Mouse (Mus musculus): ENCODE results near the gene Gm17324. TPM values are rescaled to one million over a fixed set of nuclear protein-coding genes. Genes with fewer than 3 reads are reported as not detected.

The Gm17324 gene
- polyA plus RNA-seq, 1 experiment, result 0.09 TPM

DNA sequence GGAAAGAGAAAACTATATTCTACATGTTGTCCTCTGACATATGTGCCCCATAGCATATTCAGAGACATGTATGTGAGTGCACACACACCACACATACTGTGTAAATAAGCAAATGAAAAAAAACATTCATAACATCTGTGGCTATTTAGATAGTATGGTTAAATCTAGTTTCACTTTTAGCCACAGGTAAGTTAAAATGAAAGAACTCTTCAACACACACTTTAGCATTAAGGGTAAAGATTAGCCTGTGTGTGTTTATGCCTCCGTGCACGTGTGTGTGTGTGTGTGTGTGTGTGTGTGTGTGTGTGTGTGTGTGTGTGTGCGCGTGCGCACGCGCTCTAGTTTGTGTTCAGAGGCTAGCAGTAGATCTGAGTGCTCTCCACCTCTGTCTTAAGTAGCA lies 47.0 kb downstream of the Gm17324 start:
- no peak for TF ChIP-seq GATA1 (IDR thresholded peaks at IDR 0.05; ENCODE audit: low read length)

DNA sequence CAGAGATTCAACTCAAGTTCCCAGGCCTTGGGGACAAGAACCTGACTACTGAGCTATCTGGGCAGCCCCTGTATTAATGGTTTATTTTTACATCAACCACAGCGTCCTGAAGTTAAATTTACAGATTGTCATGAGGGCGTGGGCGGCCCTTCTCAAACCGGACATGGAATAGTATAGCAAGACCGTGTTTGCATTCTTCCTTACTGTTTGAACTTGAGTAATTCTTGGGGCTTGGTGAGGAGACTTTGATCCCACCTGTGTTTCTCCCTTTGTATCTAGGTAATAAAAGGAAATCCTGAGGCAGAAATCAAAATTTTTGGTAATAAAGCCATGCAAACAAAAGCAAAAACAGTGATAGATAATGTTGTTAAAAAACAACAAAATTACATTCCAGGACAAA lies 48.0 kb downstream of the Gm17324 start:
- TF ChIP-seq GATA1 (IDR thresholded peaks at IDR 0.05; ENCODE audit: low read length), result no peak

Other genes starting within 250 kb of the Gm17324 start
- not detected in 2 replicates for gene Gsta1, start 218.1 kb downstream of the Gm17324 start, polyA plus RNA-seq (2012)
- not detected in 2 replicates for gene Gm3776, start 191.7 kb downstream of the Gm17324 start, polyA plus RNA-seq (2012)
- not detected in 2 replicates for gene Gm10639, start 158.9 kb downstream of the Gm17324 start, polyA plus RNA-seq (2012)
- gene Omt2a, start 134.0 kb downstream of the Gm17324 start, polyA plus RNA-seq (2012), result not detected in 2 replicates
- not detected in 2 replicates for gene Omt2b, start 121.2 kb downstream of the Gm17324 start, polyA plus RNA-seq (2012)
- not detected in 2 replicates for gene Gsta2, start 93.0 kb downstream of the Gm17324 start, polyA plus RNA-seq (2012)
- not detected in 2 replicates for gene Dppa5a, start 80.6 kb downstream of the Gm17324 start, polyA plus RNA-seq (2012)
- not detected in 2 replicates for gene Ooep, start 70.1 kb downstream of the Gm17324 start, polyA plus RNA-seq (2012)
- not detected in 2 replicates for gene Ddx43, start 53.0 kb downstream of the Gm17324 start, polyA plus RNA-seq (2012)
- not detected in 2 replicates for gene Cgas, start 5.5 kb downstream of the Gm17324 start, polyA plus RNA-seq (2012)
- gene Mto1, start 578 bp downstream of the Gm17324 start, polyA plus RNA-seq (2012), result 16.2 and 20.7 TPM in 2 replicates
- gene Eef1a1, start 40.4 kb upstream of the Gm17324 start, polyA plus RNA-seq (2012), result 294 and 530 TPM in 2 replicates
- gene Slc17a5, start 139.3 kb upstream of the Gm17324 start, polyA plus RNA-seq (2012), result 1.8 and 2.0 TPM in 2 replicates
- 0.06 and 0.11 TPM in 2 replicates for gene Cd109, start 166.8 kb upstream of the Gm17324 start, polyA plus RNA-seq (2012)